Mouse (Mus musculus) right cerebral cortex, postnatal 10 days (tissue): ENCODE results near the gene Nectin4.
A peak's percentile ranks its signal among the peaks of the same experiment; 100 is the strongest.
"Not testable (repeated sequence)": the region's sequence is repeated elsewhere in the genome, so short reads cannot be mapped to it uniquely, and the experiment has no call there.

Source experiments
- DNase-seq, 2 experiments: peaks; one replicate each; pipeline ENCODE4 v3.0.0; 2021; ENCODE audit warnings: low spot score in 2 of 2

The Nectin4 gene

DNA sequence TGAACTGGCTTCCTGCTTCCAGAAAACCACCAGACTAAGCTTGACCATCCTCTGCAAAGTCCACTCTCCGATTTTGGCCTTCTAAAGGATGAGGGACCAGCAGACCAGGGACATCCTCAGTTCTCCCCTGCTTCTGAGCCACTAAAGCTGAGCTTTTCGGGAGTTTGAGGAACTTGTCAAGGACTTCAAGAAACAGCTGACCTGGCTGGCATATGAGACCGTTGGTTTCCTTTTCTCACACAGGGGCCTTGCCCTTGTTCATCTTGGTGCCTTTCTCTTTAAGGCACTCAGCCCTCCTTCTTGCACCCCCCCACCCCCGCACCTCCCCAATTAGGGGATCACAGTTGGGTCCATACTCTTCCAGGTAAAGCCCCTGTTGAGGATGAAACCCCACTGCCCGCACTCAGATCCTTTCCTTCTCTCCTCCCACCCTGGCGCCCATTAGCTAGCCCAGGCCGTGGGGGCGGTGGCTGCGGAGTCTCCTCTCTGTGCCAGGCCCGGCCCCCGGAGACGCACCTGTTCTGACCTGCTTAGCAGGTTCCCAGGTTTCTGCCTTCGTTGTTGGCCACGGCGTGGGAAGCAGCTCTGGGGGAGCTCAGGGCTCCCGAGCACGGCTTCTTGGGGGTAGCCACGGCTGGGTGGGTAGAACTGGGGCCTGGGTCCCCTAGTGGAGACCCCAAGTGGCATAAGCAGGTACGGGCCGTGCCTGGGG lies at the start of gene Nectin4:
Gene Nectin4 (plus strand): TSS at position 255 of the 712 bp plus-strand sequence.
- DNase-seq: no peak

DNA sequence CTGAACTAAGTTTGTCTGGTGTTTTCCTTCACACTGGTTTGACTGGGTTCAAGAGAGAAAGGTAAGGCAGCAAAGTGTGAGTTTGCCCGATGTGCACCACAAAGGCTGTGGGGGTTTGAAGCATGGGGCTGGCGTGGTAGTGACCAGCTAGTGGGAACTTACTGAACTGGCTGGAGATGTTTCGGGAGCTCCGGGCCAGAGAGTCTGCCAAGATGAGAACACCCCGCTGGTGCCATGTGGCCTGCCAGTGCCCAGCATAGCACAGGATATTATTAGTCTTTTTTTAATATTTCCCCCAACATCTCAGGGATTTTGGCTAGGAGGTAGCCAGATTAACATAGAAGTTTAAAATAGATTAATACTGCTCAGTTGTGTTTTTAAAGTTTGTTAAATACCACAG lies 49.7 kb upstream of the Nectin4 start:
- no peak for DNase-seq

DNA sequence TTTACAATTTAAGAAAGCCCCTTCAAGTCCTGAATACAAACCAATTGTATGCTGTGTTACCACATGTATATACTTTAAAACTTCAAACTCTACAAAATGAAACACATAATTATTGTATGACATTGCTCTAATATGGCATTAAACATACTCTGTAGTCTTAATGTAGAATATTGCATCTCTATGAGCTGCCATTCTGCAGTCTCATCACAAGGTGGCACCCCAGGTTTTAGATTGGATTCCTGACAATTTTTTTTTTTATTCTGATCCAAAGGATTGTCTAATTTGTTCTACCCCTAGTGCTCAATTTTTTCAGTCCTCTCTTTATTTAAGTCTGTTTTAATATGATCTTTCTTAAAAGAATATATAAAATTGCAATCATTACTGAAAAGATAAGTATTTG lies 48.5 kb upstream of the Nectin4 start:
- DNase-seq: no peak

DNA sequence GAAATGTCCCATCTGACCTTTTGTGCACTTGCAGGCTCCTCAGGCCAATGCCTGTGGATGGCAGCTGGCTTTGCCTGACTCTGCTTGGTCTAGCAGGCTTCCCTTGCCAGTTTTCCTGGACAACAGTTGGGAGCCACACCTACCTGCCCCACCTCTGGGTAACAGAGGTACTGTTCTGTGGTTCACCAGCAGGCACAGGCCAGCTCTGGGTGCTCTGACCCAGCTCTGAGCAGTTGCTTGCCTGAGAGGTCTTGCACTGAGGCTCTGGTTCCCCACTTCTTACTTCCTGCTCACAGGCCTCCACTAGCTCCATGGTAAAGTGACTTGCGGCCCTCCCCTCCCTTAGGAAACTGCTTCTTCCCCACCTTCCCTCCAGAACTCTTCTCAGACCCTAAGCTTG lies 47.9 kb upstream of the Nectin4 start:
- DNase-seq: no peak

DNA sequence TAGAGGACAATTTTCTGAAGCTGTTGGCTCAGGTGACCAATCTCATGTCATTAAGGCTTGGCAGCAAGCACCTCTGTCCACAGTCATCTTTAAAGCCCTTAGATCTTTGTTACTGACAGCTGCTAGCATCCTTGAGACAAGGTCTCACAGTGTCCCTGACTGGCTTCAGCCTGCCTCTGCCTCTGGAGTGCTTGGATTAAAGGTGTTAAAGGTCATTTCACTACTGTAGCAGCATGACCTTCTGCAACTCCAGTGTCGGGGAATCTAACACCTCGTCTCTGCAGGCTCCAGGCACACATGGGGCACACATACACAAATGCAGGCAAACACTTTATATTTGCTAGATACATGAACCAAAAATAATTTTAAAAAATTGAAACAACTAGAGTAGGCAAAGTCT lies 44.3 kb upstream of the Nectin4 start:
- DNase-seq: no peak

DNA sequence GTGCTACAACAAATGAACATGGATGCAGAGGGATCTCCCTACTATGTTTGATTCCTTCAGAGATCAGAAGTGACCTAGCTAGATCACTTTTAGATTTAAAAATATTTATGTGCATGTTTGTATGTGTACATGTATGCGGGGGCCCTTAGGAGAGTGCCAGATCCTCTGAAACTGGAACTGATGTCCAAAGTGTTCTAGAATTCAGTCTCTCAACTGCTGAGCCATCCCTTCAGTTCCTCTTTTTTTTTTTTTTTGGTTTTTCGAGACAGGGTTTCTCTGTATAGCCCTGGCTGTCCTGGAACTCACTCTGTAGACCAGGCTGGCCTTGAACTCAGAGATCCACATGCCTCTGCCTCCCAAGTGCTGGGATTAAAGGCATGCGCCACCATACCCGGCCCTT lies 43.3 kb upstream of the Nectin4 start:
- not testable (repeated sequence) for DNase-seq

DNA sequence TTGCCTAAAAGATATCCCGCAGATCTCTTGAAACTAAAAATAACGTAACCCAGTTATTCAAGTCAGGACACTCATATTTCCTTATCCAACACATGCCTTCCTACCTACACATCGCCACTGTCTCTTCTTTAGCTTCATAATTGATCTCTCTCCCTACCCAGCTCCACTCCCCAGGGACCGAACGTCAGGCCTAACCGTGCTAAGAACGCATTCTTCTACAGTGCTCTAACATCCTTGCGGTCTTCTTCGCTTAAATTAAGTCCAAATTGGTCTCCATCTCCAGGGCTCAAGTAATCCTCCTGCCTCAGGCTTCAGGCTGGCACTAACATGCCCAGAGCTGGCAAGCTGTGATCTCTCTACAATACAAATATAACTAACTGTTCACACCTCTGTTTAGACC lies 41.7 kb upstream of the Nectin4 start:
- DNase-seq: no peak

DNA sequence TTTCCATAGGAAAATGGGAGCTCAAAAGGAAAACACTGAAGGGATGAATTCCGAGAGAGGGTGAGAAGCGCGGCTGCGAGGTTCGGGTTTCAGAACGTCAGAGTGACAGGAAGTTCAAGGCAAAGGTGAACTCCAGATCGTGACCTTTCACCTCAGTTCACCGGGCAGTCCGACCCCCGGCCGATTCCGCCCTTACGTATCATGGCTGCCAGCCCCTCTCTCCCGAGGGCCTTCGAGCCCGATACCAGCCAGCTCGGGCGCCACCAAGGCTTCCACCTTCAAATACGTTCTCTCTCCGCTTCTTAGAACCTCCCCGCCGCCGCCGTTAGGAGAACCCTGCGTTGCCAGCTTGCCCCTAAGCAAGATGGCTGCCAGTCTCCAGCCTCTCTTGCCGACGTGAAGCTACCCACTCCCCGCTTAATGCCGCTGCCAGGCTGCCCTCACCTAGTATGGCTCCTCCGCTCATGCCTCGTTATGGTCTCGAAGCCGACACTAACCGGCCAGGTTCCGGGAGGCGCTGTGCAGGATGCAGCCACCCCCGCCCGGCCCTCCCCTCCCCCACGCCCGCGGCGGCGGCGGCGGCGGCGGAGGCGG lies 41.0 kb upstream of the Nectin4 start, which contains the start of gene Dedd:
Gene Dedd (plus strand): TSS at position 307 of the 594 bp plus-strand sequence.
- DNase-seq: peak; percentile 96 to 98

DNA sequence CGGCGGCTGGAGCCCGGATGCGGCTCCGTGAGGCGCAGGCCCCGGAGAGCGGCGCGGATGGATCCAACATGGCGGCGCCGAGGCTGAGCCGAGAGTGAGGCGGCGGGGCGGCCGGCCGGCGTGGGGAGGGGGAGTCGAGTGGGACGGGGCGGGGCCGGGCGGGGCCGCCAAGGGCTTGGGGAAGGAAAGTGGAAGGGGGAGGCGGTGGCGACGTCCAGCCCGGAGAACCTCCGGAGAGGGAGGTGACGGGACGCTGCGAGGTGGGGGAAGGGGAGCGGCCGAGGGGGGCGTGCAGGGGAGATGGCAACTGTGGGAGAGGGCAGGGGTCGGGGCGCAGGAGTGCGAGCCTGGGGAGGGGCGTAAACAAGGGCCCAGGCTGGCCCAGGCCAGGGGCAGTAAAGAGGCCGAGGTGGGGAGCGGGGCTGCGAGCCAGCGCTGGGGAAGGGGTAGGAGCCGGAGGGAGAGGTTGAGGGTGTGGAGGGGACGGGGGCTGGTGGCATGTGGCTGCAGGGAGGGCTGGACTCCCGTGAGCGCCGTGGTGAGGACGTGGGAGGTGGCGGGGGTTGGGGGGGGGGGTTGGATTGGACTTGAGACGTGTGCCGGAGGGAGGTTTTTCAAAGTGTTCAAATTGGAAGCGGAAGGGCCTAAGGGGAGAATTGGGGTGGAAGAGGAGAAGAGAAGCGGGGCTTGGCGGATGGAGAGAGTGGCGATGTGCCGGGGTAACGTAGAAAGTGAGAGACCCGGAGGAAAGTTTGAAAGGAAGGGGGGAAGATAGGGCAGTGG lies 40.3 kb upstream of the Nectin4 start:
- no peak for DNase-seq

DNA sequence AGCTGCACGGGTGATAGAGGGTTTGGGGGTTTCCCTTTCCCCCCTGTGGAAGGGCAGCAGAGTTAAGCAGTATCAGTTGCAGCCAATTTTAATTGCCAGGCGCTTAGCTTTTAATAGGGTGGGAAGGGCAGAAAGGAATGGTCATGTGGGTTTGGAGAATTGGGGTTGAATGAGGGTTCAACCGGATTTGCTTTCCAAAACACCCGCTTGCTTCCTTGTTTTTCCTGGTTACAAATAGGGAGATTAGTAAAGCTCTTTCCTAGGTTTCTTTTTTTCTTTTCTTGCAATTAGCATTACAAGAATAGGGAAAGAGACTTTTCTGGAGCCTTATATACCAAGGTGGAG lies 39.7 kb upstream of the Nectin4 start:
- DNase-seq: no peak

DNA sequence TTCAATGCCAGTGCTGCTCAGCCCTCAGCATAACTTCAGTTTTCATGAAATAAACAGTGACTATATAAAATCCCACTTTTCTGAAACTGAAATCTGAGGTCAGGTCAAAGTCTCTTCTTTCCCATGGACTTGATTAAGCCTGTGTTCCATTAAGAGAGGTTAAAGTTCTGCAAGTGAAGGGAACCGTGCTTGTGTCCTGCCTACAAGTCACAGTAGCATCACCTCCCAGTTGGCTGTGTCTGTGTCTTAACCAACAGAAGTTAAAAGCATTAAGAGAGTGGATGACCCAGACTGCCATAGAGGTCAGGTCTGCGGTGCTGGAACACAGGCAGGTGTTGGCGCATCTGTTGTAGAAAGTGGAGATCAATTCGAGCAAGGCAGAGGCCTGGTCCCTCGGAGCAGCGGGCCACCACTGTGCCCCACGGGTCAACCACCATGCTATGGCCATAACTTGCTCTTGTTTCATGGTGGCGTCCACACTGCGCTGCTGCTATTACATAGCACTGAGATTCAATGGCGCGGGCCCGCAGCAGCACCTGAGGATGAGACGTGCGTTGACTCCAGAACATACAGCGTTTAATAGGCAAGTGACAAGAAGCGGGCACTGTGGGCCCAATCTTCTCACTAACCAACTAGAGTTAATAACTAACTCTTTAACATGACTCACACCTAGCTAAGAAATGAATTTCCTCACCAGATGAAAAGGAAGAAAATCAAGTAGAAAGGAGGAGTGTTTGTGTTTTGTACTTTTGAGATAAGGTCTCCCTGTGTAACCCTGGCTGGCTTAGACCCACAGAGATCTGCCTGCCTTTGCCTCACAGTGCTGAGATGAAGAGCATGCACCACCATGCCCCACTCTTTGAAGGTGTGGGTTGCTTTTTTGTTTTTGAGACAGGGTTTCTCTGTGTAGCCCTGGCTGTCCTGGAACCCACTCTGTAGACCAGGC lies 27.4 kb upstream of the Nectin4 start:
- DNase-seq: no peak

DNA sequence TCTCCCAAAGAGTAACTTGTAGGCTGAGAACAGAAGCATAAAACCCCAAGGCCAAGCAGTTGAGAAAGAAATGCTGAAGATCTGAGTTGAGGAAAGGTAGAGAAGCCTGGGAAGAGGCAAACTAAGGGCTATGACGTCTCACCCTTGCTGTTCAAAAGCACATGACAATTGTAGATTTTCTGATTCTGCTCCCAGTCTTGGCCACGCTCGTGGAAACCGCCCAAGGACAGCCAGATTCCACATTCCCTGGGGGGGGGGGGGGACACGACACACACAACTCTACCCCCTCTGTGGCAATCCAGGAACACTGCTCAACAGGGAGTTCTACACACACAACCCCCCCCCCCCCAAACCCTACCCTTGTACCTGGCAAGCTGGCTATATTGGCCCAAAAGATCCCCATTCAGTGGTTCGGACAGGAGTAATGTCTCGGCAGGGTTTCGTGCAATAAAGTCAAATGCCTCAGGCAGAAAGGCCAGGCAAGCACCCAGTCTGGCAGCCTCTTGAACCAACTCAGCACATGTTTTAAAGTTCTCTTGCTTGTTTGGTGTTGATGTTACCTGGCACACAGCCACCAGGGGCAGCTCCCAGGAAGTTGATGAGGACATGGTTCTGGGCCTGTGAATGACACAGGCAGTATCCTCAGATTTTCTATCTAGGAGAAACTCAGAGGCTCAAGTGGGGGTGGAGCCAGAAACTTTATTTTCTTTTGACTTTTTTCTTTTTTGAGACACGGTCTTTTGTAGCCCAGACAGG lies 25.8 kb upstream of the Nectin4 start:
- no peak for DNase-seq

DNA sequence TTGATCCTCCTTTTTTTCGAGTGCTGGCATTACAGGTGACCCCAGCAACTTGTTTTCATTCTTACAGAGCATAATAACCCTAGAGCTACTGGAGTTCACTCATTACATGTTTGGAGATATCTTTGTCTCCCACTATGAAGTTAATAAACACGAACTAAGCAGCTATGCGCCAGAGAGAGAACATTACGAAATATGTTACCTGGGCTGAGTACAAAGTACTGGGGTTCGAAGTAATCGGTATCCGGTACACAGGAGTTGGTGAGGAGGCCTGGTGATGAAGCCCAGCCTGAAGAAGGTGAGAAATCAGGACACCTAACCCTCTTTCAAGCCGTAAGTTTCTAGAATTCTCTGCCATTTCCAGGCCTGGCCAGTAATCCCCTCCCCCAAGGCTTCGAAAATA lies 25.2 kb upstream of the Nectin4 start:
- no peak for DNase-seq

DNA sequence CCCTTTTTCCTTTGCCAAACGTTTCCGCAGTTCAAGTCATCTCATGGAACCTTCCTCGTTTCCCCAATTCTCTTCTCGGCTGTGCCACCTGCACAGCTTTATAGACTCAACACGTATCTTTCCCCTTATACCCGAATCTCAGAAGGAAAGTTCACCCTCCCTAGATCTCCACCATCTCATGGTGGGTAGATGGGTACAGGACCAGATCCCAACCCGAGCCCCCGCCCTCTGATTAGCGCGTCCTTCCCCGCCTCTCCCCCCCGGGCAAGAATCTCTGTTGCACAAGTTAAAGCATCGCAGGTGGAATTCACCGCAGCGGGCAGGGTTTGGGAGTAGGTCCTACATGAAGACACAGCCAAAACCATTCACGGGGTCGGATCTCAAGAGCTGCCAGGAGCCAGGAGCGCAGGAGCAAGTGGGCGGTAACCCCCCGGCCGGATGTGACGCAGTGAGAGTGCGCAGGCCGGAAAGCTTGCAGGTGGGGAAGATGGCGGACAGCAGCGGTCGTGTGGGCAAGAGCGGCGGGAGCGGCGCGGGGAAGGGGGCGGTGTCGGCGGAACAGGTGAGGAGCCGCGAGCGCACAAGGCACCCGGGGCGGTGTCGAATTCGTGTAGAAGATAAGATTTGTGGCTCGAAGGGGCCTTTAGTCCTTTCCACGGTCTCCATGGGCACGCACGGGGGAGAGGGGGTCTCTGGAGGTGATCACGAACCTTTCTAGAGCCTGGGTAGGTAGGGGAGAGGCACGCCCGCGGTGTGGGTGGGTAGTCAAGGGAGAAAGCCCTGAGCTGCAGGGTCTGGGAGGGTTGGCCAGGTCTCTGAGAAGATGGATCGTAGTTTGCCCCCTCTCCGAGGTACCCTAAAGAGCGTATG lies 24.4 kb upstream of the Nectin4 start, which contains the start of the genes Nit1 and Pfdn2:
Gene Nit1 (minus strand): TSS at position 422 of the 870 bp plus-strand sequence.
Gene Pfdn2 (plus strand): TSS at position 446 of the 870 bp plus-strand sequence.
- DNase-seq: peak; percentile 95

DNA sequence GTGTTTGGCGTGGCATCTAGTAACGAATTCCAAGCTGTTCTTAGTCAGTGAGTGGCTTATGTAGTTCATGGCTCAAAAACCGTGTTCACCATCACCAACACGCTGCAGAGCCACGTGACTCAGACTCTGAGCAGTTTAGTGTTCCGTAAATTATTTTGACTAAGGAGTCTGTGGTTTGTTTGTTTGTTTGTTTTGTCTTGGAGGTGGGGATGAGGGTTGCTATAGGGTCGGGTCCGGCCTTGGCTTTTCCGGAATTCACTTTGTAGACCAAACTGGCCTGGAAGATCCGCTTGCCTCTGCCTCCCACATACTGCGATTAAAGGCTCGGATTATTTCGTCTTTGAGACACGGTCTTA lies 23.8 kb upstream of the Nectin4 start:
- no peak for DNase-seq

DNA sequence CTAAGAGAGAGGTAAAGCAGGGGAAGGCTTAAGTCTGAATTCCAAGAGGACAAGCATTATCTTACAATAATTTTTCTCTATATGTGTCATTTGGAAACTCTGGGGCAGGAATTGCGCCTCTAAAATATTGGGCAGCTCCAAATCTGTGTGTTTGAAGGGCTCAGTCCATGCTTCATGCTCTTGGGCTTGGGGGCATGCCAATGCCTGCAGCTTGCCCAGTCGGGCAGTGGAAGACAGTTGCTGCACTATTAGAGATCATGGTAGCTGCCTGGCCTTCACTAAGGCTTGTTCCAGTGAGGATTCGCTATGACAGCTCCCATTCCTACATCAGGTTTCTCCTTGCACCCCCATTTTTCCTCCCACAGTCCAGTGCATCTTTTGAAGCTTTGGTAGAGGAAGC lies 21.2 kb upstream of the Nectin4 start:
- no peak for DNase-seq

DNA sequence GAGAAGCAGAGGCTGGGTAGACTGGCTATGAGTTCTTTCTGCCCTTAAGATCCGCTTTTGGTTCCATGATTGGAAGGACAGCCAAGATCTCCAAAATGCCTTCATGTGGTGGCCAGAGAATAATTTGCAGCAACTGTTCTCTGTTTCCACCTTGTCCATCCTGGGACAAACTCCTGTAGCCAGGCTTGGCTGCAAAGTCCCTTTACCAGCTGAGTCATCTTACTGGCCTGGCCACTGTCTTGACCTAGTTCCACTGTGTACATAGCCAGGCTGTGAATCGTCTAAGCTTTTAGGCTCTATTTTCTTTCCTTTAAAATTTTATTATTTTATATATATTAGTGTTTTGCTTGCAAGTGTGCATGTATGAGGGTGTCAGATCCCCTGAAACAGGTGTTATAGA lies 20.7 kb upstream of the Nectin4 start:
- DNase-seq: no peak

DNA sequence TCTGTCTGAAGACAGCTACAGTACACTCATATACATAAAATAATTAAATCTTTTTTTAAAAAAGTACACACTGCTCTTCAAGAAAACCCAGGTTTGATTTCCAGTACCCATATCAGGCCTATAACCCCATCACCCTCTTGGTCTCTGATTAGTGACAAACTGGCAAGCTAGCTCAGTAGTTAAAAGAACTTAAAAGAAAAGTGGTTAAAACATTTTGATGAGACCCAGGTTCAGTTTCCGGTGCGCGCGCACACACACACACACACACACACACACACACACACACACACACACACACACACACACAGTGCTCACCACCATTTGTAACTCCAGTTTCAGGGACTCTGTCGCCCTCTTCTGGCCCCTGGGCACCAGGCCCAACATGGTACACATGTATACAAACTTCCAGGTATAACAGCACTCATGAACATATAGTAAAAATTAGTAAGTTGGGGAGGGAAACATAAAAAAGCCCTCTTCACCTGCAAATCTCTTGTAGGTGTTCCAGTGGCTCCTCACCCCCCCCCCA lies 14.0 kb upstream of the Nectin4 start:
- no peak for DNase-seq

DNA sequence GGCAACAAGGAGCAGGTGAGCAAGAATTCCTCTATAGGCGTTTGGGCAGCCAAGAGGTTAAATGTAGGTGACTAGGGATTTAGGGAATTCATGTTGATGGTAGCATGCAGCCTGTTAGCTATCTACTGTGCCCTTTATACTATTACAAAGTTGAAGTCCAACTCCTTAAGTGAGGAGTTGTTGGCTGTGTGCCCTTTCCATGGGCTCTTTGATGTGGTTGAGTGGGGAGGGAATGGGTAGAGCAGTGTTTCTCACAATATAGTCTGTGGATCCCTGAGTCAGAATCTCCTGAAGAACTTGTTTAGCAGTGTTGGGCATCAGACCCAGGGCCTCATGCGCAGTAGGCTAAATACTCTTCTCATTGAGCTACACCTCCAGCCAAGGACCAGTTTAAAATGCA lies 13.1 kb upstream of the Nectin4 start:
- DNase-seq: no peak

DNA sequence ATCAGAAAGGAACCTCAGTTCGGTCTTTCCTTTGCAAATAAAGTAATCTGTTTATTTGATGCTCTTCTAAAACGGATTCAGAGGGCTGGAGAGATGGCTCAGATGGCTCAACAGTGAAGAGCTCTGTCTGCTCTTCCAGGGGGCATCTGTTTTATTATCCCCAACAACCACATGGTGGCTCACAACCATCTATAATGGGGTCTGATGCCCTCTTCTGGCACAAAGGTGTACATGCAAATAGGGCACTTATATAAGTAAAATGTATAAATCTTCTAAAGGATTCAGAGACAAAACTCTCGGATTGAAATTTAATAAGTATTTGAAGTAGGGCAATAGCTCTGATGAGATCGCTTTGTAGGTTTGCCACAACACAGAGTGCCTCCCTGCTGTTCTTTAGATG lies 11.5 kb upstream of the Nectin4 start:
- peak in 1 of 2 experiments; percentile 57 for DNase-seq
